8 mouse cellular contexts compared by ENCODE assay signal in the genomic region with DNA sequence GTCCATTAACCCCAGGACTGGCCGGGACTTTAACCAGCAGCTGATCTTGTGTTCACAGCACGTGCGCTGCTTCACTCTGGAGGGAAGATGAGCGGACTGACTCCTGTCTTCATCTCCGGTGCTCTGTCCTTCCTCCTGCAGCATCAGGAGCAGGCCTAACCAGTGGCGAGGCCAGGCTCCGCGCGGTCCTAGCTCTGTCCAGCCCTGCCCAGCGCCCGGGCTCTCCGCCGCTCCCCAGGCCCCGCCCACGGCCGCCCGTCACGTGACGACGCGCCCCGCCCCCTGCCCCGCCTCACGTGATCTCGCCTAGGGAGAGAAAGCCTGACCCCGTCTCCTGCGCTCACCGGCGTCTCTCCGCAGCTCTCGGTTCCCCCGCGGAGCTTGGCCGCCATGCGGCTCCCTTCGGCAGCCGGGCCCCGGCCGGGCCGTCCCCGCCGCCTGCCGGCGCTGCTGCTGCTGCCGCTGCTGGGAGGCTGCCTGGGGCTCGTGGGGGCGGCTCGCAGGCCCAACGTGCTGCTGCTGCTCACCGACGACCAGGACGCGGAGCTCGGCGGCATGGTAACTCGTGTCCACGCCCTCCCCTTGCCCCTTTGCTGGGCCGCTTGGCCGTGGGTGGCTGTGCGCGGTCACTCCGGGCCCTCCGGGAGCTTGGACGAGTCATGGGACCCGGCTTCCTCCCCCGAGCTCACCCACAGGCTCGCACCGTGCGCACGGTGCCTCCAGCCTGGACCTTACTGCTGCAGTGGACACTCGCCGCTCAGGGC. TPM values are rescaled to one million over a fixed set of nuclear protein-coding genes. Genes with fewer than 3 reads are reported as not detected.
DNase-seq lines count a peak whose midpoint lies in the region; ATAC-seq and TF ChIP-seq lines count a peak whose summit lies in the region.

Gns (plus strand) TSS at position 290 of the 764 bp plus-strand sequence.

- H3K4me3 ChIP-seq in embryonic facial prominence, embryonic 10.5 days, result peak within 1 kb of the TSS; percentile 78
- H3K4me3 ChIP-seq in intestine, postnatal 0 days (ENCODE audit: low read depth, low read length), result peak within 1 kb of the TSS; percentile 85
- H3K4me3 ChIP-seq in midbrain, embryonic 10.5 days, result peak within 1 kb of the TSS; percentile 96

- H3K27me3 ChIP-seq in embryonic facial prominence, embryonic 10.5 days (replicated peaks; ENCODE audit: low read depth, poor library complexity, severe bottlenecking), result no peaks in the 10 kb centered on the region
- H3K27me3 ChIP-seq in intestine, postnatal 0 days (replicated peaks; ENCODE audit: control insufficient read depth, insufficient read depth, low read length), result no peaks in the 10 kb centered on the region
- H3K27me3 ChIP-seq in midbrain, embryonic 10.5 days (ENCODE audit: low read depth, poor library complexity, severe bottlenecking), result no peaks in the 10 kb centered on the region

- ATAC-seq in intestine, postnatal 0 days, result peak; percentile 91

- intact Hi-C loops in left cerebral cortex, postnatal 36 days (cut with DNase I), result loop anchor here (5.0 kb wide), 1 partner anchor 53 kb away; no protein-coding TSS in a partner anchor

- no peak; the same call in 1 of the 2 replicates for TF ChIP-seq CTCF in intestine, postnatal 0 days (IDR thresholded peaks at IDR 0.05; ENCODE audit: low read depth)

- peak within 1 kb of the TSS; percentile 93 for H3K4me2 ChIP-seq in intestine, postnatal 0 days (replicated peaks; ENCODE audit: low read depth)

- peak within 1 kb of the TSS; percentile 86 for H3K27ac ChIP-seq in embryonic facial prominence, embryonic 10.5 days (replicated peaks)
- H3K27ac ChIP-seq in intestine, postnatal 0 days (ENCODE audit: low read depth, low read length), result peak within 1 kb of the TSS; percentile 94
- peak within 1 kb of the TSS; percentile 91 for H3K27ac ChIP-seq in midbrain, embryonic 10.5 days (replicated peaks)

- peak; percentile 96 for DNase-seq in adrenal gland, postnatal 10 days
- DNase-seq in embryonic facial prominence, embryonic 10.5 days (ENCODE audit: low spot score), result peak; percentile 99
- no peak for DNase-seq in gonadal fat pad, adult 2 months (ENCODE audit: low read depth)
- DNase-seq in left cerebral cortex, postnatal 36 days (ENCODE audit: low spot score in 2 of 2), result peak; percentile 86 to 87
- peak; percentile 99 for DNase-seq in midbrain, embryonic 10.5 days (ENCODE audit: low spot score)
- DNase-seq in right cerebral cortex, postnatal 36 days (ENCODE audit: low spot score in 2 of 2), result peak; percentile 70 to 77
- DNase-seq in urinary bladder, postnatal 4 days (ENCODE audit: low spot score in 2 of 2), result peak; percentile 82 to 91

- peaks cover 24% of the 10 kb centered on the region for H3K36me3 ChIP-seq in embryonic facial prominence, embryonic 10.5 days (replicated peaks)
- H3K36me3 ChIP-seq in intestine, postnatal 0 days (ENCODE audit: control insufficient read depth, insufficient read depth), result peaks cover 4% of the 10 kb centered on the region; the same call in 1 of the 2 replicates
- peaks cover 19% of the 10 kb centered on the region for H3K36me3 ChIP-seq in midbrain, embryonic 10.5 days

- under 1% methylated on average over 72 of the region's 72 CpGs for WGBS in embryonic facial prominence, embryonic 10.5 days
- 1% methylated on average over 63 of the region's 72 CpGs for WGBS in intestine, postnatal 0 days
- WGBS in midbrain, embryonic 10.5 days, result under 1% methylated on average over 72 of the region's 72 CpGs

- H3K4me1 ChIP-seq in embryonic facial prominence, embryonic 10.5 days, result peaks cover 30% of the 10 kb centered on the region
- H3K4me1 ChIP-seq in intestine, postnatal 0 days (replicated peaks; ENCODE audit: control insufficient read depth, insufficient read depth, low read length), result no peaks in the 10 kb centered on the region
- peaks cover 38% of the 10 kb centered on the region for H3K4me1 ChIP-seq in midbrain, embryonic 10.5 days

- H3K9ac ChIP-seq in intestine, postnatal 0 days (ENCODE audit: low read depth, low read length), result peak within 1 kb of the TSS; percentile 88

- no peaks in the 10 kb centered on the region for H3K9me3 ChIP-seq in embryonic facial prominence, embryonic 10.5 days
- H3K9me3 ChIP-seq in intestine, postnatal 0 days (ENCODE audit: control insufficient read depth), result no peaks in the 10 kb centered on the region
- no peaks in the 10 kb centered on the region for H3K9me3 ChIP-seq in midbrain, embryonic 10.5 days (replicated peaks)

RNA-seq across cellular contexts. Expression of gene Gns, which starts in this region (rescaled TPM):
- 100 to 1,000 TPM; 115 to 120 TPM for total RNA-seq in adrenal gland, postnatal 10 days (2021)
- polyA plus RNA-seq in embryonic facial prominence, embryonic 10.5 days (2016; fragmentation: Nextera tagmentation; extraction: Ambion mirVana), result 40.0 and 41.4 TPM in 2 replicates
- 91.2 and 161 TPM in 2 replicates for polyA plus RNA-seq in gonadal fat pad, adult 2 months (2012; rRNA removed)
- 68.6 and 78.1 TPM in 2 replicates for polyA plus RNA-seq in intestine, postnatal 0 days (2015; fragmentation: Nextera tagmentation; extraction: Ambion mirVana)
- 10 to 100 TPM; 78.5 to 80.8 TPM for total RNA-seq in left cerebral cortex, postnatal 36 days (2021)
- 35.8 and 36.4 TPM in 2 replicates for polyA plus RNA-seq in midbrain, embryonic 10.5 days (2016; fragmentation: Nextera tagmentation; extraction: Ambion mirVana)
